Mouse (Mus musculus) midbrain, postnatal 0 days (tissue): ENCODE data around the gene Opa3. TPM values are rescaled to one million over a fixed set of nuclear protein-coding genes. Genes with fewer than 3 reads are reported as not detected.

Source experiments
- ATAC-seq: fragments of 200-750 bp; cut with Nextera tagmentation; 2 replicates; pipeline ENCODE4 v1.8.0; 2017; ENCODE audit warnings: moderate number of reproducible peaks, mild to moderate bottlenecking, moderate TSS enrichment, moderate library complexity; ENCODE audit not compliant: low FRiP score
- DNase-seq: peaks from one replicate; pipeline ENCODE4 v3.0.0-alpha.2; 2015; ENCODE audit warnings: low spot score
- H3K27ac ChIP-seq: fragments of 300-500 bp; sonication (generic); 2 replicates; pipeline ENCODE4 v1.5.1; 2014; ENCODE audit warnings: low read depth, mild to moderate bottlenecking, low read length, mixed read lengths
- H3K27me3 ChIP-seq: fragments of 300-500 bp; sonication (generic); 2 replicates; pipeline ENCODE4 v1.6.1; 2014; ENCODE audit warnings: low read length, control low read depth, mixed read lengths; ENCODE audit not compliant: insufficient read depth
- H3K36me3 ChIP-seq: fragments of 300-500 bp; sonication (generic); 2 replicates; pipeline ENCODE4 v1.6.1; 2014; ENCODE audit warnings: low read length, control low read depth, mixed read lengths; ENCODE audit not compliant: insufficient read depth
- H3K4me1 ChIP-seq: fragments of 300-500 bp; sonication (generic); 2 replicates; pipeline ENCODE4 v1.6.1; 2014; ENCODE audit warnings: mild to moderate bottlenecking, control low read depth, antibody characterized with exemption, low read length, mixed read lengths; ENCODE audit not compliant: insufficient read depth
- H3K4me2 ChIP-seq: fragments of 300-500 bp; sonication (generic); 2 replicates; pipeline ENCODE4 v1.6.1; 2014; ENCODE audit warnings: low read depth, mild to moderate bottlenecking, low read length, mixed read lengths; ENCODE audit not compliant: poor library complexity, severe bottlenecking
- H3K4me3 ChIP-seq: fragments of 300-500 bp; sonication (generic); 2 replicates; pipeline ENCODE4 v1.5.1; 2014; ENCODE audit warnings: low read depth, mild to moderate bottlenecking, low read length, moderate library complexity
- H3K9ac ChIP-seq: fragments of 300-500 bp; sonication (generic); replicated peaks from 2 replicates; pipeline ENCODE4 v1.6.1; 2014; ENCODE audit warnings: mild to moderate bottlenecking, low read length, moderate library complexity, mixed read lengths; ENCODE audit not compliant: poor library complexity, severe bottlenecking
- H3K9me3 ChIP-seq: fragments of 300-500 bp; sonication (generic); 2 replicates; pipeline ENCODE4 v1.6.1; 2016; ENCODE audit warnings: low read length, control low read depth
- CTCF ChIP-seq: IDR thresholded peaks from 2 replicates; pipeline ENCODE4 v1.5.1; 2016; ENCODE audit warnings: antibody characterized with exemption, mild to moderate bottlenecking
- WGBS: fragments of 180-500 bp; shearing (Covaris S2); extraction: QIAGEN DNeasy Blood & Tissue Kit; methylation state at CpG from one replicate; pipeline ENCODE4 v1.1.7; 2014; 5-methylcytosine and 5-hydroxymethylcytosine counted together
- polyA plus RNA-seq: library from polyadenylated mRNA; unstranded; fragments of >200 nt; fragmentation: Nextera tagmentation; extraction: Ambion mirVana; gene quantifications from 2 replicates; pipeline ENCODE4 v1.2.1, GENCODE M21; 2015
- total RNA-seq: library from RNA; depleted of rRNA; stranded (reverse); fragments of >200 nt; gene quantifications from 2 replicates; pipeline ENCODE4 v1.2.3, GENCODE M21; 2014

Gene Opa3
- total and polyA plus RNA-seq, 2 experiments from 2014 or later: 33.9 to 34.8 TPM

- Histone ChIP-seq H3K9ac (no peak overlapping the region), H3K4me3 (no peak overlapping the region), H3K4me1 (peaks cover 4% of the 10 kb centered on the region; the same call in 1 of the 2 replicates), H3K4me2 (no peak overlapping the region), H3K36me3 (peaks cover 24% of the 10 kb centered on the region), H3K9me3 (no peaks in the 10 kb centered on the region), H3K27me3 (no peaks in the 10 kb centered on the region), H3K27ac (no peak overlapping the region)
- TF ChIP-seq CTCF: no peak
- DNase-seq: no peak
- WGBS: 77% methylated on average over 10 of the region's 10 CpGs
- no peak for ATAC-seq
These were observed 38.0 kb downstream of the Opa3 start for GRCm38 (mm10) chr7:19265928-19266822.

DNA sequence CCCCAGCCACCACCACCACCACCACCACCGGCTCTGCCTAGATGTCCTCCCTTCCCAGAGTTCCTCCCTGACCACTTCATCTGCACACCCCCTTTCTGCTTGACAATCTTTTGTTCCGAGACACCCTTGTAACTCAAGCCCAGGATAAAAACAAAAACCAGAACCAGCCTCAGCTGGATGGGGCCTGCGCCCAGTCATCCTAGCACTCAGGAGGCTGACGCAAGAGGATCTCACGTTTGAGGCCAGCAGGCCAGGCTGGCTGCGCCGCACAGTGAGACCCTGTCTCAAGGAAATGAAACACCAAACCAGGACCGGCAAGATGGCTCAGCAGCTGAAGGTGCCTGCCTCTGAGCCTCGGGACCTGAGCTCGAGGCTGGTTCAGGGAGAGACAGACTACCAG lies 38.9 kb downstream of the Opa3 start:
- Histone ChIP-seq H3K27me3 (no peaks in the 10 kb centered on the region), H3K36me3 (peaks cover 18% of the 10 kb centered on the region), H3K4me3 (no peak overlapping the region), H3K4me2 (no peak overlapping the region), H3K9me3 (no peaks in the 10 kb centered on the region), H3K27ac (no peak overlapping the region), H3K9ac (no peak overlapping the region), H3K4me1 (peaks cover 4% of the 10 kb centered on the region; the same call in 1 of the 2 replicates)
- no peak for ATAC-seq
- no peak for DNase-seq
- no peak for TF ChIP-seq CTCF
- WGBS: 81% methylated on average over 10 of the region's 10 CpGs

- 0 out of 2 replicates have a peak overlapping the region, but pooled peaks have one; percentile 26 for H3K27ac ChIP-seq
- WGBS: 59% methylated on average over 10 of the region's 10 CpGs
- H3K4me3 ChIP-seq: peak overlapping the region; percentile 88
- H3K4me1 ChIP-seq: peaks cover 4% of the 10 kb centered on the region; the same call in 1 of the 2 replicates
- peaks cover 3% of the 10 kb centered on the region for H3K36me3 ChIP-seq
- H3K9ac ChIP-seq: peak overlapping the region; percentile 77
- no peaks in the 10 kb centered on the region for H3K27me3 ChIP-seq
- H3K9me3 ChIP-seq: no peaks in the 10 kb centered on the region
- ATAC-seq: no peak
- H3K4me2 ChIP-seq: peak overlapping the region; percentile 88
- DNase-seq: no peak
- no peak for TF ChIP-seq CTCF
These were observed 41.0 kb downstream of the Opa3 start for GRCm38 (mm10) chr7:19268993-19269681.

DNA sequence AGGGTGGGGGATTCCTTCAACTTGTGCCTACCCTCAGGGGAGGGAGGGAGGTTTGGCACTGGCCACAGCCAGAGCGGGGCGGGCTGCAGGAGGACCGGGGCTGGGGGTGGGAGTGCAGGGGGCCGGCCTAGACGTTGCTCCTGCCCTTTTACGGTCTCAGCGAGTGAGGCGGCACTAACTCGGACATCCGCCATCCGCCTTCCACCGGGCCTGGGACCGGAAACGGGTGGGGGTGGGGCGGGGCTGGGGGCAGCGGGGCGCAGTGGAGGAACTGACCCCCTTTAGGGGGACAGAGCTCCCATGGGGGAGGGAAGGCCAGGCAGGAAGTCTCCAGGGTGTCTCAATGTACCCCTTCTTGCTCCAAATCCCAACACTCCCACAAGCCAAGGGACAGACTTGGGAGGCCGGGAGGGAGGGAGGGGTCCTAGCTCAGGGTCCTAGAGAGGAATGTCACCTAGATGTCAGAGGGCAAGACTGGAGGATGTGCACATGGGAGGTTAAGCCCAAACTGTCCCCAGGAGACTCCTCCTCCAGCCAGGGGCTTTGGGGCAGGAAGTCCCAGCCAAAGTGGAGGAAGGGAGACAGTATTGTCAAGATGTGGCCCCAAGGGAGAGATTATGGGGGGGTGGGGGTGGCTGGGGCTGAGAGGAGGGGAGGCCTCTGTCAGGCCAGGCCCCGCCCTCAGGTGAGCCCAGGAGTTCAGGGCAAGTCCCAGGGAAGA lies 41.7 kb downstream of the Opa3 start:
- H3K27me3 ChIP-seq: no peaks in the 10 kb centered on the region; the same call in 1 of the 2 replicates
- 0 out of 2 replicates have a peak overlapping the region, but pooled peaks have one; percentile 26 for H3K27ac ChIP-seq
- H3K9me3 ChIP-seq: no peaks in the 10 kb centered on the region
- H3K4me1 ChIP-seq: peaks cover 4% of the 10 kb centered on the region; the same call in 1 of the 2 replicates
- H3K9ac ChIP-seq: peak overlapping the region; percentile 77
- H3K36me3 ChIP-seq: no peaks in the 10 kb centered on the region
- TF ChIP-seq CTCF: no peak
- H3K4me2 ChIP-seq: peak overlapping the region; percentile 88
- peak overlapping the region; percentile 88 for H3K4me3 ChIP-seq
- 4% methylated on average over 16 of the region's 19 CpGs for WGBS
- ATAC-seq (no peak), DNase-seq (peak; percentile 46)

- DNase-seq (no peak), ATAC-seq (no peak)
- WGBS: 0% methylated on average over 17 of the region's 21 CpGs
- H3K4me2 ChIP-seq: peak overlapping the region; percentile 88
- peak overlapping the region; percentile 77 for H3K9ac ChIP-seq
- no peaks in the 10 kb centered on the region for H3K36me3 ChIP-seq
- H3K4me1 ChIP-seq: peaks cover 4% of the 10 kb centered on the region; the same call in 1 of the 2 replicates
- H3K27ac ChIP-seq: no peak overlapping the region
- H3K9me3 ChIP-seq: no peaks in the 10 kb centered on the region
- no peaks in the 10 kb centered on the region; the same call in 1 of the 2 replicates for H3K27me3 ChIP-seq
- peak overlapping the region; percentile 88 for H3K4me3 ChIP-seq
- no peak for TF ChIP-seq CTCF
These were observed 42.5 kb downstream of the Opa3 start for GRCm38 (mm10) chr7:19270509-19271237.
